Mouse (Mus musculus): ENCODE results near the gene Mecom.

Gene Mecom

GRCm38 (mm10) chr3:30097129-30097528 is 450.7 kb downstream of the Mecom start:
- Histone ChIP-seq H3K4me3 (replicated peaks; ENCODE audit: low read length) (no peak overlapping the region), H3K9me3 (ENCODE audit: low read length) (no peaks in the 10 kb centered on the region), H3K4me1 (replicated peaks; ENCODE audit: low read depth, low read length) (no peaks in the 10 kb centered on the region), H3K36me3 (ENCODE audit: insufficient read depth, low read length) (no peaks in the 10 kb centered on the region), H3K27me3 (ENCODE audit: insufficient read depth, low read length) (no peaks in the 10 kb centered on the region)
- no peak for TF ChIP-seq NANOG (IDR thresholded peaks at IDR 0.05; ENCODE audit: borderline replicate concordance, low read length)
- TF ChIP-seq CTCF (conservative IDR thresholded peaks at IDR 0.05; ENCODE audit: low read length): no peak
- TF ChIP-seq POU5F1 (IDR thresholded peaks at IDR 0.05; ENCODE audit: borderline replicate concordance, low read length): no peak

GRCm38 (mm10) chr3:30093005-30093404 is 454.8 kb downstream of the Mecom start:
- TF ChIP-seq POU5F1 (IDR thresholded peaks at IDR 0.05; ENCODE audit: borderline replicate concordance, low read length): no peak
- TF ChIP-seq NANOG (IDR thresholded peaks at IDR 0.05; ENCODE audit: borderline replicate concordance, low read length): no peak
- no peak for TF ChIP-seq CTCF (conservative IDR thresholded peaks at IDR 0.05; ENCODE audit: low read length)
- Histone ChIP-seq H3K36me3 (ENCODE audit: insufficient read depth, low read length) (no peaks in the 10 kb centered on the region), H3K4me3 (replicated peaks; ENCODE audit: low read length) (no peak overlapping the region), H3K9me3 (ENCODE audit: low read length) (no peaks in the 10 kb centered on the region), H3K27me3 (ENCODE audit: insufficient read depth, low read length) (no peaks in the 10 kb centered on the region), H3K4me1 (replicated peaks; ENCODE audit: low read depth, low read length) (no peaks in the 10 kb centered on the region)

GRCm38 (mm10) chr3:30092481-30092880 is 455.3 kb downstream of the Mecom start:
- no peaks in the 10 kb centered on the region for H3K27me3 ChIP-seq (ENCODE audit: insufficient read depth, low read length)
- H3K4me1 ChIP-seq (replicated peaks; ENCODE audit: low read depth, low read length): no peaks in the 10 kb centered on the region
- no peaks in the 10 kb centered on the region for H3K36me3 ChIP-seq (ENCODE audit: insufficient read depth, low read length)
- no peaks in the 10 kb centered on the region for H3K9me3 ChIP-seq (ENCODE audit: low read length)
- TF ChIP-seq CTCF (conservative IDR thresholded peaks at IDR 0.05; ENCODE audit: low read length) (no peak), NANOG (IDR thresholded peaks at IDR 0.05; ENCODE audit: borderline replicate concordance, low read length) (no peak), POU5F1 (IDR thresholded peaks at IDR 0.05; ENCODE audit: borderline replicate concordance, low read length) (no peak)
- H3K4me3 ChIP-seq (replicated peaks; ENCODE audit: low read length): no peak overlapping the region

- no peaks in the 10 kb centered on the region for H3K36me3 ChIP-seq (ENCODE audit: insufficient read depth, low read length)
- H3K4me1 ChIP-seq (replicated peaks; ENCODE audit: low read depth, low read length): no peaks in the 10 kb centered on the region
- H3K9me3 ChIP-seq (ENCODE audit: low read length): no peaks in the 10 kb centered on the region
- H3K27me3 ChIP-seq (ENCODE audit: insufficient read depth, low read length): no peaks in the 10 kb centered on the region
- H3K4me3 ChIP-seq (replicated peaks; ENCODE audit: low read length): no peak overlapping the region
- no peak for TF ChIP-seq POU5F1 (IDR thresholded peaks at IDR 0.05; ENCODE audit: borderline replicate concordance, low read length)
- TF ChIP-seq NANOG (IDR thresholded peaks at IDR 0.05; ENCODE audit: borderline replicate concordance, low read length): no peak
- TF ChIP-seq CTCF (conservative IDR thresholded peaks at IDR 0.05; ENCODE audit: low read length): no peak
These were observed 455.9 kb downstream of the Mecom start for GRCm38 (mm10) chr3:30091860-30092259.

GRCm38 (mm10) chr3:30091401-30091800 is 456.4 kb downstream of the Mecom start:
- Histone ChIP-seq H3K36me3 (ENCODE audit: insufficient read depth, low read length) (no peaks in the 10 kb centered on the region), H3K27me3 (ENCODE audit: insufficient read depth, low read length) (no peaks in the 10 kb centered on the region), H3K4me3 (replicated peaks; ENCODE audit: low read length) (no peak overlapping the region), H3K4me1 (replicated peaks; ENCODE audit: low read depth, low read length) (no peaks in the 10 kb centered on the region), H3K9me3 (ENCODE audit: low read length) (no peaks in the 10 kb centered on the region)
- no peak for TF ChIP-seq NANOG (IDR thresholded peaks at IDR 0.05; ENCODE audit: borderline replicate concordance, low read length)
- TF ChIP-seq CTCF (conservative IDR thresholded peaks at IDR 0.05; ENCODE audit: low read length): no peak
- no peak for TF ChIP-seq POU5F1 (IDR thresholded peaks at IDR 0.05; ENCODE audit: borderline replicate concordance, low read length)

- TF ChIP-seq POU5F1 (IDR thresholded peaks at IDR 0.05; ENCODE audit: borderline replicate concordance, low read length) (no peak), CTCF (conservative IDR thresholded peaks at IDR 0.05; ENCODE audit: low read length) (no peak), NANOG (IDR thresholded peaks at IDR 0.05; ENCODE audit: borderline replicate concordance, low read length) (no peak)
- Histone ChIP-seq H3K36me3 (ENCODE audit: insufficient read depth, low read length) (no peaks in the 10 kb centered on the region), H3K4me3 (replicated peaks; ENCODE audit: low read length) (no peak overlapping the region), H3K27me3 (ENCODE audit: insufficient read depth, low read length) (no peaks in the 10 kb centered on the region), H3K4me1 (replicated peaks; ENCODE audit: low read depth, low read length) (0 out of 2 replicates have a peak, but pooled peaks cover under 1% of the 10 kb centered on the region), H3K9me3 (ENCODE audit: low read length) (no peaks in the 10 kb centered on the region)
These were observed 461.7 kb downstream of the Mecom start for GRCm38 (mm10) chr3:30086139-30086538.

- Histone ChIP-seq H3K4me3 (replicated peaks; ENCODE audit: low read length) (no peak overlapping the region), H3K27me3 (ENCODE audit: insufficient read depth, low read length) (no peaks in the 10 kb centered on the region), H3K36me3 (ENCODE audit: insufficient read depth, low read length) (no peaks in the 10 kb centered on the region), H3K4me1 (replicated peaks; ENCODE audit: low read depth, low read length) (0 out of 2 replicates have a peak, but pooled peaks cover 6% of the 10 kb centered on the region), H3K9me3 (ENCODE audit: low read length) (no peaks in the 10 kb centered on the region)
- no peak for TF ChIP-seq CTCF (conservative IDR thresholded peaks at IDR 0.05; ENCODE audit: low read length)
These were observed 464.0 kb downstream of the Mecom start for GRCm38 (mm10) chr3:30083842-30084241.

GRCm38 (mm10) chr3:30083268-30083667 is 464.5 kb downstream of the Mecom start:
- Histone ChIP-seq H3K27me3 (ENCODE audit: insufficient read depth, low read length) (no peaks in the 10 kb centered on the region), H3K4me3 (replicated peaks; ENCODE audit: low read length) (no peak overlapping the region), H3K9me3 (ENCODE audit: low read length) (no peaks in the 10 kb centered on the region), H3K4me1 (replicated peaks; ENCODE audit: low read depth, low read length) (0 out of 2 replicates have a peak, but pooled peaks cover 6% of the 10 kb centered on the region), H3K36me3 (ENCODE audit: insufficient read depth, low read length) (no peaks in the 10 kb centered on the region)
- no peak for TF ChIP-seq CTCF (conservative IDR thresholded peaks at IDR 0.05; ENCODE audit: low read length)
- no peak for TF ChIP-seq POU5F1 (IDR thresholded peaks at IDR 0.05; ENCODE audit: borderline replicate concordance, low read length)
- no peak for TF ChIP-seq NANOG (IDR thresholded peaks at IDR 0.05; ENCODE audit: borderline replicate concordance, low read length)

- TF ChIP-seq POU5F1 (IDR thresholded peaks at IDR 0.05; ENCODE audit: borderline replicate concordance, low read length): no peak
- TF ChIP-seq NANOG (IDR thresholded peaks at IDR 0.05; ENCODE audit: borderline replicate concordance, low read length): no peak
- no peak for TF ChIP-seq CTCF (conservative IDR thresholded peaks at IDR 0.05; ENCODE audit: low read length)
- H3K9me3 ChIP-seq (ENCODE audit: low read length): no peaks in the 10 kb centered on the region
- 0 out of 2 replicates have a peak, but pooled peaks cover 6% of the 10 kb centered on the region for H3K4me1 ChIP-seq (replicated peaks; ENCODE audit: low read depth, low read length)
- no peak overlapping the region for H3K4me3 ChIP-seq (replicated peaks; ENCODE audit: low read length)
- no peaks in the 10 kb centered on the region for H3K27me3 ChIP-seq (ENCODE audit: insufficient read depth, low read length)
- no peaks in the 10 kb centered on the region for H3K36me3 ChIP-seq (ENCODE audit: insufficient read depth, low read length)
These were observed 467.0 kb downstream of the Mecom start for GRCm38 (mm10) chr3:30080827-30081226.

Measured in E14TG2a.4 (cell line).